Mouse (Mus musculus) myocyte (in vitro differentiated cells): ENCODE measurements around the gene Oxnad1. TPM values are rescaled to one million over a fixed set of nuclear protein-coding genes. Genes with fewer than 3 reads are reported as not detected.
"Not testable (repeated sequence)": the region's sequence is repeated elsewhere in the genome, so short reads cannot be mapped to it uniquely, and the experiment has no call there.

Experiments used
- H3K27me3 ChIP-seq: one replicate; pipeline ENCODE4 v1.6.1; 2011; ENCODE audit not compliant: control insufficient read depth, insufficient read depth, insufficient read length
- H3K36me3 ChIP-seq: one replicate; pipeline ENCODE4 v1.6.1; 2011; ENCODE audit not compliant: control insufficient read depth, insufficient read depth
- H3K4me2 ChIP-seq: one replicate; pipeline ENCODE4 v1.6.1; 2011; ENCODE audit warnings: low read depth, control low read depth
- H3K4me3 ChIP-seq: one replicate; pipeline ENCODE4 v1.5.1; 2011; ENCODE audit warnings: mild to moderate bottlenecking, control low read depth, moderate library complexity
- H3K79me2 ChIP-seq: one replicate; pipeline ENCODE4 v1.6.1; 2011; ENCODE audit not compliant: control insufficient read depth, insufficient read depth
- H3ac ChIP-seq: one replicate; pipeline ENCODE4 v1.6.1; 2011; ENCODE audit not compliant: control insufficient read depth, insufficient read length
- CEBPB ChIP-seq: IDR thresholded peaks from 2 replicates; pipeline ENCODE4 v1.6.1; 2011; ENCODE audit warnings: mild to moderate bottlenecking, moderate library complexity; ENCODE audit not compliant: poor library complexity, insufficient read depth, severe bottlenecking
- E2F4 ChIP-seq: IDR thresholded peaks from one replicate; pipeline ENCODE4 v1.6.1; 2011; ENCODE audit warnings: mild to moderate bottlenecking, control low read depth, moderate library complexity; ENCODE audit not compliant: insufficient read depth
- MAX ChIP-seq: IDR thresholded peaks from one replicate; pipeline ENCODE4 v1.6.1; 2011; ENCODE audit warnings: low read depth, mild to moderate bottlenecking, control low read depth
- MYOD1 ChIP-seq, 3 experiments: IDR thresholded peaks; one replicate each; pipeline ENCODE4 v1.6.1; 2011; ENCODE audit warnings: control low read depth in 2 of 3, low read depth in 2 of 3, mild to moderate bottlenecking in 2 of 3, moderate library complexity in 1 of 3; ENCODE audit not compliant: insufficient read length in 2 of 3, control insufficient read depth in 1 of 3
- MYOG ChIP-seq, 3 experiments: IDR thresholded peaks; one replicate each; pipeline ENCODE4 v1.6.1; 2011; ENCODE audit warnings: control low read depth in 2 of 3, low read depth in 2 of 3, mild to moderate bottlenecking in 2 of 3; ENCODE audit not compliant: insufficient read length in 2 of 3, control insufficient read depth in 1 of 3, insufficient read depth in 1 of 3
- POLR2A ChIP-seq: IDR thresholded peaks from one replicate; pipeline ENCODE4 v1.6.1; 2011; ENCODE audit warnings: low read depth, mild to moderate bottlenecking, control low read depth, moderate library complexity; ENCODE audit not compliant: insufficient read length
- POLR2AphosphoS2 ChIP-seq: IDR thresholded peaks from one replicate; pipeline ENCODE4 v1.6.1; 2011; ENCODE audit warnings: low read depth, control low read depth; ENCODE audit not compliant: insufficient read length
- REST ChIP-seq: IDR thresholded peaks from one replicate; pipeline ENCODE4 v1.6.1; 2011; ENCODE audit warnings: mild to moderate bottlenecking, control low read depth, moderate library complexity; ENCODE audit not compliant: insufficient read depth, insufficient read length
- SRF ChIP-seq: IDR thresholded peaks from one replicate; pipeline ENCODE4 v1.6.1; 2011; ENCODE audit warnings: low read depth; ENCODE audit not compliant: control insufficient read depth, insufficient read length
- TCF12 ChIP-seq: IDR thresholded peaks from one replicate; pipeline ENCODE4 v1.6.1; 2011; ENCODE audit warnings: mild to moderate bottlenecking, control low read depth; ENCODE audit not compliant: poor library complexity, insufficient read depth, severe bottlenecking
- TCF3 ChIP-seq: IDR thresholded peaks from one replicate; pipeline ENCODE4 v1.6.1; 2011; ENCODE audit warnings: low read depth, control low read depth; ENCODE audit not compliant: insufficient read length
- USF1 ChIP-seq: IDR thresholded peaks from one replicate; pipeline ENCODE4 v1.6.1; 2011; ENCODE audit warnings: low read depth, mild to moderate bottlenecking, control low read depth, moderate library complexity
- polyA plus RNA-seq: library from polyadenylated mRNA; unstranded; fragments of >200 nt; fragmentation: generic; extraction: Trizol; gene quantifications from one replicate; pipeline ENCODE4 v1.2.1, GENCODE M21; 2012; ENCODE audit warnings: missing spikeins

The Oxnad1 gene
- polyA plus RNA-seq, 1 experiment, result 24.8 TPM

GRCm38 (mm10) chr14:32120940-32121919 lies 36.1 kb downstream of the Oxnad1 start:
- peak; percentile 55; the same call in 1 of the 2 replicates for TF ChIP-seq CEBPB
- no peak for TF ChIP-seq MYOD1 (IDR thresholded peaks at IDR 0.05; ENCODE audit: control insufficient read depth in 1 of 3, insufficient read length in 2 of 3, low read depth in 2 of 3)
- peaks cover 5% of the 10 kb centered on the region for H3K27me3 ChIP-seq
- H3ac ChIP-seq, result no peak overlapping the region
- H3K4me3 ChIP-seq, result no peak overlapping the region
- H3K4me2 ChIP-seq, result no peak overlapping the region
- no peaks in the 10 kb centered on the region for H3K36me3 ChIP-seq
- no peaks in the 10 kb centered on the region for H3K79me2 ChIP-seq

DNA sequence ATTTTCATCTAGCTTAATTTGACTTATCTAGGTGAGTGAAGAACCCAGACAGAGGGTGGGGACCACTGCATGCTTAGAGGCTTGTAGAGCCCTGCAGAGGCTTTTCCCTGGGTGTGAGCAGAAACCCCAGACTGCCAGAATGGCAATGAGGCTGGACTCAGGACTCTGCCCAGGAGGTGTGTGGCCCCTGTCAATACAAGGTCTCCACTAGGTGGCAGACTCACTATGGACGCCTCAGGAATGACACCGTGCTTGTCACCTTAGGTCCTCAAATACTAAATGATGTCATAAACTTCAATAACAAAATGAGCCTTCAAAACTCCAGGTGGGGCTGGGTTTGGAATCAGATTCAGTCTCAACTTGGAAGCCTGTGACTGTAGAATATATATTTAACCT lies 36.7 kb downstream of the Oxnad1 start:
- Histone ChIP-seq H3K4me3 (no peak overlapping the region), H3K79me2 (no peaks in the 10 kb centered on the region), H3K4me2 (no peak overlapping the region), H3K27me3 (peaks cover 10% of the 10 kb centered on the region), H3ac (no peak overlapping the region), H3K36me3 (no peaks in the 10 kb centered on the region)
- TF ChIP-seq MAX (no peak), MYOG (IDR thresholded peaks at IDR 0.05; ENCODE audit: control insufficient read depth in 1 of 3, insufficient read depth in 1 of 3, insufficient read length in 2 of 3, low read depth in 2 of 3) (no peak), POLR2A (no peak), E2F4 (no peak), MYOD1 (IDR thresholded peaks at IDR 0.05; ENCODE audit: control insufficient read depth in 1 of 3, insufficient read length in 2 of 3, low read depth in 2 of 3) (no peak), USF1 (no peak), POLR2AphosphoS2 (no peak), TCF3 (no peak), CEBPB (no peak), SRF (no peak), REST (no peak), TCF12 (no peak)

- TF ChIP-seq MAX (no peak), CEBPB (no peak), E2F4 (no peak), REST (no peak)
- H3ac ChIP-seq, result no peak overlapping the region
- no peaks in the 10 kb centered on the region for H3K36me3 ChIP-seq
- peaks cover 16% of the 10 kb centered on the region for H3K27me3 ChIP-seq
- no peak overlapping the region for H3K4me3 ChIP-seq
- H3K4me2 ChIP-seq, result no peak overlapping the region
- H3K79me2 ChIP-seq, result no peaks in the 10 kb centered on the region
Measured at GRCm38 (mm10) chr14:32124261-32124660, 39.1 kb downstream of the Oxnad1 start.

DNA sequence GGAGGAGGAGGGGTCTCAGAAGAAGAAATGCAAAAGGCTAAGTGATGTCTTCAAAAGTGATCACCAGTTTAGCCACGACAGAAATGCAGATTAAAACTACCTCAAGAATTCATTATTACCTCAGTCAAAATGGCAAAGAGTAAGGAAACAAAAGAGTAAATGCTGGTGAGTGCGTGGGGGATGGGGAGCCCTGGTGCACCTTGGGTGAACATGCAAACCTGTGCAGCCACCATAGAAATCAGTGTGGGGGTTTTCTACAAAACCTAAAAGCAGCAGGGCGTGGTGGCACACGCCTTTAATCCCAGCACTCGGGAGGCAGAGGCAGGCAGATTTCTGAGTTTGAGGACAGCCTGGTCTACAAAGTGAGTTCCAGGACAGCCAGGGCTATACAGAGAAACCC lies 40.1 kb downstream of the Oxnad1 start:
- not testable (repeated sequence) for H3K36me3 ChIP-seq, H3ac ChIP-seq, H3K4me2 ChIP-seq, H3K4me3 ChIP-seq, H3K79me2 ChIP-seq
- peaks cover 16% of the 10 kb centered on the region for H3K27me3 ChIP-seq

- no peaks in the 10 kb centered on the region for H3K79me2 ChIP-seq
- TF ChIP-seq USF1 (no peak), MAX (no peak), TCF12 (no peak), MYOD1 (IDR thresholded peaks at IDR 0.05; ENCODE audit: control insufficient read depth in 1 of 3, insufficient read length in 2 of 3, low read depth in 2 of 3) (no peak), SRF (no peak), TCF3 (no peak), POLR2AphosphoS2 (no peak), E2F4 (no peak), MYOG (IDR thresholded peaks at IDR 0.05; ENCODE audit: control insufficient read depth in 1 of 3, insufficient read depth in 1 of 3, insufficient read length in 2 of 3, low read depth in 2 of 3) (no peak), CEBPB (no peak), REST (no peak), POLR2A (no peak)
- H3K27me3 ChIP-seq, result peaks cover 22% of the 10 kb centered on the region
- no peaks in the 10 kb centered on the region for H3K36me3 ChIP-seq
- H3K4me3 ChIP-seq, result no peak overlapping the region
- H3ac ChIP-seq, result no peak overlapping the region
- no peak overlapping the region for H3K4me2 ChIP-seq
Measured at GRCm38 (mm10) chr14:32128409-32128808, 43.2 kb downstream of the Oxnad1 start.
